Mouse (Mus musculus) stomach, embryonic 16.5 days (tissue): ENCODE measurements around the gene Gas7. TPM values are rescaled to one million over a fixed set of nuclear protein-coding genes. Genes with fewer than 3 reads are reported as not detected.
A peak's percentile ranks its signal among the peaks of the same experiment; 100 is the strongest.

Experiments
- ATAC-seq: fragments of 200-750 bp; cut with Nextera tagmentation; 2 replicates; pipeline ENCODE4 v1.8.0; 2017; ENCODE audit warnings: moderate number of reproducible peaks, moderate TSS enrichment; ENCODE audit not compliant: insufficient read depth, low FRiP score
- H3K27ac ChIP-seq: fragments of 300-500 bp; sonication (generic); 2 replicates; pipeline ENCODE4 v1.5.1; 2014; ENCODE audit warnings: low read length
- H3K27me3 ChIP-seq: fragments of 300-500 bp; sonication (generic); 2 replicates; pipeline ENCODE4 v1.6.1; 2014; ENCODE audit warnings: low read length, control low read depth, mixed read lengths; ENCODE audit not compliant: control insufficient read depth, insufficient read depth
- H3K36me3 ChIP-seq: fragments of 300-500 bp; sonication (generic); 2 replicates; pipeline ENCODE4 v1.6.1; 2014; ENCODE audit warnings: low read length; ENCODE audit not compliant: control insufficient read depth, insufficient read depth
- H3K4me1 ChIP-seq: fragments of 300-500 bp; sonication (generic); 2 replicates; pipeline ENCODE4 v1.6.1; 2014; ENCODE audit warnings: low read length, control low read depth, mixed read lengths; ENCODE audit not compliant: control insufficient read depth, insufficient read depth
- H3K4me2 ChIP-seq: fragments of 300-500 bp; sonication (generic); 2 replicates; pipeline ENCODE4 v1.6.1; 2014; ENCODE audit warnings: low read depth, low read length, mixed read lengths
- H3K4me3 ChIP-seq: fragments of 300-500 bp; sonication (generic); replicated peaks from 2 replicates; pipeline ENCODE4 v1.5.1; 2014; ENCODE audit warnings: mild to moderate bottlenecking, low read length
- H3K9ac ChIP-seq: fragments of 300-500 bp; sonication (generic); 2 replicates; pipeline ENCODE4 v1.6.1; 2014; ENCODE audit warnings: low read length
- H3K9me3 ChIP-seq: fragments of 300-500 bp; sonication (generic); replicated peaks from 2 replicates; pipeline ENCODE4 v1.6.1; 2016; ENCODE audit warnings: low read length, control low read depth; ENCODE audit not compliant: control insufficient read depth
- WGBS: fragments of 180-500 bp; shearing (Covaris S2); extraction: QIAGEN DNeasy Blood & Tissue Kit; methylation state at CpG from one replicate; pipeline ENCODE4 v1.1.7; 2014; 5-methylcytosine and 5-hydroxymethylcytosine counted together
- polyA plus RNA-seq: library from polyadenylated mRNA; unstranded; fragments of >200 nt; fragmentation: Nextera tagmentation; extraction: Ambion mirVana; gene quantifications from 2 replicates; pipeline ENCODE4 v1.2.1, GENCODE M21; 2015

The Gas7 gene
- polyA plus RNA-seq, 1 experiment from 2014 or later = 15.5 TPM

DNA sequence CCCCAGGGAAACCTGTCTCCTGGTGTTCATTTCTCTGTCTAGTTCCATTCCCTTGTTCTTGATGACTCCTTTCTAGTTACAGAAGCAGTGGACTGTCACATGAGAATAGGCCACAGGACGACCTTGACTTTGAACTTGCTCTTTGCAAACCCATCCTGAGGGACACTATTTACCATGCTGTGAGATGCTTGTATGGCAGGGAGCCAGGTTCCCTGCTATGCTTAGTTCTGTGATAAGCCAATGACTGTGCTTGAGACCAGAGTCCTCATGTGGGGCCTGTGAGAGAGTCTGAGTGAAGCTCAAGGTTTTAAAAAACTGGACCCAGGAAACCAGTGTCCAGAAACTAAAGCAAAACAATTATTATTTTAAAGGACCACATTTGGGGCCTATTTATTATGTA, 81.2 kb downstream of the Gas7 start:
- ATAC-seq = no peak
- Histone ChIP-seq H3K27ac (no peak overlapping the region), H3K36me3 (no peaks in the 10 kb centered on the region), H3K27me3 (no peaks in the 10 kb centered on the region), H3K4me2 (no peak overlapping the region), H3K9me3 (no peaks in the 10 kb centered on the region), H3K4me3 (no peak overlapping the region), H3K9ac (no peak overlapping the region), H3K4me1 (peaks cover 9% of the 10 kb centered on the region)
- WGBS = 79% methylated on average over 1 of the region's 1 CpGs

DNA sequence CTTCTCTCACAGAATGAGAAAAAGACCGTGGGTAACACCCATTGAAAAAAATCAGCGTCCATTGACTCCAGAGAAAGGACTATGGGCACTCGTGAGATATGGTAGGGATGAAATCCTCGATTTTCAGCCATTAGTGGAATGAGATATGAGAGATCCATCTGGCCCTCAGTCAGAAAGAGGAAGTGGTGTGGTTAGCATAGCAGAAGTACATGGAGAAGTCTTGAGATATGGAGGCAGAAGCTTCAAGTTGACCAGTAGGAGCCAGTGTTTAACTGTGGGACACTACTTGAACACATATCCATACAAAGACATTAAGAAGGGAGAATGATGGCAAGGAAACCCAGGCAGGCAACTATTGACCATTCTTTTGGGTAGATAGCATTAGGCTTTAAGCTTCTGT, 82.1 kb downstream of the Gas7 start:
- Histone ChIP-seq H3K4me1 (peaks cover 9% of the 10 kb centered on the region), H3K4me3 (no peak overlapping the region), H3K36me3 (no peaks in the 10 kb centered on the region), H3K27me3 (no peaks in the 10 kb centered on the region), H3K27ac (no peak overlapping the region), H3K9me3 (no peaks in the 10 kb centered on the region), H3K9ac (no peak overlapping the region), H3K4me2 (no peak overlapping the region)
- ATAC-seq = no peak
- 91% methylated on average over 4 of the region's 4 CpGs for WGBS

DNA sequence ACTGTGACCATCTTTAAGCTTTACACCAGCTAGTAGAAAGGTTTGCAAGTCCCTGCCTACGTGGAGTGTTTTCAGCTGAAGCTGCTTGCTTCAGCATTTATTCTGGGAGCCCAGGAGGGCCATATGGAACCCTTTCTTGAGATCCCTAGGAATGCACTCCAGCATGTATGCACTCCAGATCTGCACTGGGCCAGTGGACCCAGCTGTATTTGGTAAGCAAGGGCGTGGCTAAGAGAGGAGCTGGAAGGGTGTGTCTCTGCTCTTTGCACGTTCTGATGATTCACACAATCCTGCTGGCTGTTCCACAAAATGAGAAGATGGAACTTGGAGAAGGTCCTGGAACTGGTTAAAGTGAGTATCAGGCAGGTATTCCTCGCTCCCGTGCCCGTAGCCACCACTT, 83.3 kb downstream of the Gas7 start:
- H3K27me3 ChIP-seq = no peaks in the 10 kb centered on the region
- ATAC-seq = peak; percentile 89; the same call in 1 of the 2 replicates
- peak overlapping the region; percentile 74 for H3K27ac ChIP-seq
- H3K4me2 ChIP-seq = no peak overlapping the region
- H3K4me1 ChIP-seq = peaks cover 9% of the 10 kb centered on the region
- no peaks in the 10 kb centered on the region for H3K9me3 ChIP-seq
- 59% methylated on average over 6 of the region's 6 CpGs for WGBS
- no peak overlapping the region for H3K4me3 ChIP-seq
- no peak overlapping the region for H3K9ac ChIP-seq
- H3K36me3 ChIP-seq = no peaks in the 10 kb centered on the region

DNA sequence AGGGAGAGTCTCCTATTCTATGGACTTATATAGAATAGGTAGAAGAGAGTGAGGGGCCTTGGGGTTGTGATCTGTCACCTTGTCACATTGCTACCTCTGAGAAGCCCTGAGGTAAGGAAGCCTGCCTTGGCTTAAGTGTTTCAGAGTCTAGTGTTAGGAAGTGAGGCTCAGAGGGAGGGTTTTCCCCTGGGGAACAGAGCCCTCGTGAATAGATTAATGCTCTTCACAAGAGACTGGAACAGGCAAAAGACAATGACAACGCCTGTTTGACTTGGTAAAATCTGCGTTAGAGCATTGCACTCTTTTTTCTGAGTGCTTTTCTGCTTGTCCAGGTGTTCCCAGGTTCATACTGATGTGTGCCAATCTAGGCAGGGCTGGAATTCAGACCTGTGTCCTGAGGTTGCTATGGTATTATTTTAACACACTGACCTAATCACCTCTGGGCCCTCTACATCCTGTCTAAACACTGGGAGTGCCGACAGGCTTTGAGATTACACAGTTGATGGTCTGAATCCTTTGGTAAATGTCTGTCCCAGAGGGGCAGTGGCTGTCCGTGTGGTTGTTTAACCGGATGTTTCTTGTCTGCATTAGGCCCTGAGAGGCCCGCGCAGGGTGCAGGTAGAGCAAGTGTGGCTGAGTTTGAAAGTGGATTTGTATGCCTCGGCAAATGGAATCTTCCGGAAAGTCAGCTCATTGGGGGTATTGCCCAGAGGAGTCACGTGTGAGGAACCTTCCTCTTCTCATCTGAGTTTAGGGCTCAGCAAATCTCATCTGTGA, 89.6 kb downstream of the Gas7 start:
- Histone ChIP-seq H3K4me2 (no peak overlapping the region), H3K4me1 (peaks cover 12% of the 10 kb centered on the region)

DNA sequence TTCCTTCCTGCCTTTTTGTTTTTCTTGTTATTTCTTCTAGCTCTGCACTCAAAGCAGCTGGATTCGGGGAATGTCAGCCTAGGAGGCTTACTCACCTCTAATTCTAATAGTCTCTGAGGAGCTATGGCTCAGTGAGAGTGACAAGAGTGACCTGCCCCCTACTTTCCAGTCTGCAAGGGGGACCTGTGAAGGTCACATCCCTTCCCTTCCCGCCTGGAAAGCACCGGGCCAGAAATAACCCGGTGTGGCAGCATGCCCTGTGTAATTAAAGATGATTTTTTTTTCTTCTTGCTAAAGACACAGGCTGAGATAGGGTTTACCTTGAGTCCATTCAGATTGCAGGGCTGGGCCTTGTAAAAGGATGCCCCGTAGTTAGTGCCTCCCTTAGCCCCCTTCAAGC, 91.3 kb downstream of the Gas7 start:
- H3K4me3 ChIP-seq = no peak overlapping the region
- no peaks in the 10 kb centered on the region for H3K9me3 ChIP-seq
- no peaks in the 10 kb centered on the region for H3K27me3 ChIP-seq
- H3K36me3 ChIP-seq = no peaks in the 10 kb centered on the region
- WGBS = 41% methylated on average over 5 of the region's 5 CpGs
- H3K27ac ChIP-seq = no peak overlapping the region
- no peak overlapping the region for H3K9ac ChIP-seq
- H3K4me1 ChIP-seq = peaks cover 17% of the 10 kb centered on the region
- no peak for ATAC-seq
- H3K4me2 ChIP-seq = no peak overlapping the region

More for the DNA sequence above, 89.6 kb downstream of the Gas7 start:
- Histone ChIP-seq H3K27ac (peak overlapping the region; percentile 54; the same call in 1 of the 2 replicates), H3K4me3 (no peak overlapping the region), H3K27me3 (no peaks in the 10 kb centered on the region), H3K9me3 (no peaks in the 10 kb centered on the region), H3K36me3 (no peaks in the 10 kb centered on the region), H3K9ac (0 out of 2 replicates have a peak overlapping the region, but pooled peaks have one; percentile 28)
- WGBS = 21% methylated on average over 11 of the region's 11 CpGs
- ATAC-seq = peak; percentile 51

DNA sequence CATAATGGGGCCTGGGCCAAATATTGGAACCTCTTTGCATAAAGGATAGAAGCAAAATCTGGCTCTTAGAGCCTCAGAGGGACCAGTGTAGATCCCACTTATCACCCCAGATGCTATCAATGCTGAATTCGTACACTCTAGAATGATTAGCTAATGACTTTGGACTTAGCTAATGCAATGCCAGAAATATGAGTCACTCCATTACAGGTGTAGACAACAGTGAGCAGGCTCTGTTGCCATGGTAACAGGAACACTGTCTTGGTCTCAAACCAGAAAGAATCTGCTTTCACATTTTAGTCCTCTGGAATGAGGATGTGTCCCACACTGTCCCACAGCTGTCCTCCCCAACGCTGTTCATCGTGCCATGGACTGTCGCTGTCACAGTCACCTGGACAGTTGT, 94.1 kb downstream of the Gas7 start:
- Histone ChIP-seq H3K36me3 (no peaks in the 10 kb centered on the region), H3K9ac (no peak overlapping the region), H3K27ac (no peak overlapping the region), H3K4me3 (no peak overlapping the region), H3K27me3 (no peaks in the 10 kb centered on the region), H3K4me1 (peaks cover 17% of the 10 kb centered on the region), H3K4me2 (no peak overlapping the region), H3K9me3 (no peaks in the 10 kb centered on the region)
- ATAC-seq = 0 out of 2 replicates have a peak, but pooled peaks have one; percentile 47
- 73% methylated on average over 4 of the region's 4 CpGs for WGBS

DNA sequence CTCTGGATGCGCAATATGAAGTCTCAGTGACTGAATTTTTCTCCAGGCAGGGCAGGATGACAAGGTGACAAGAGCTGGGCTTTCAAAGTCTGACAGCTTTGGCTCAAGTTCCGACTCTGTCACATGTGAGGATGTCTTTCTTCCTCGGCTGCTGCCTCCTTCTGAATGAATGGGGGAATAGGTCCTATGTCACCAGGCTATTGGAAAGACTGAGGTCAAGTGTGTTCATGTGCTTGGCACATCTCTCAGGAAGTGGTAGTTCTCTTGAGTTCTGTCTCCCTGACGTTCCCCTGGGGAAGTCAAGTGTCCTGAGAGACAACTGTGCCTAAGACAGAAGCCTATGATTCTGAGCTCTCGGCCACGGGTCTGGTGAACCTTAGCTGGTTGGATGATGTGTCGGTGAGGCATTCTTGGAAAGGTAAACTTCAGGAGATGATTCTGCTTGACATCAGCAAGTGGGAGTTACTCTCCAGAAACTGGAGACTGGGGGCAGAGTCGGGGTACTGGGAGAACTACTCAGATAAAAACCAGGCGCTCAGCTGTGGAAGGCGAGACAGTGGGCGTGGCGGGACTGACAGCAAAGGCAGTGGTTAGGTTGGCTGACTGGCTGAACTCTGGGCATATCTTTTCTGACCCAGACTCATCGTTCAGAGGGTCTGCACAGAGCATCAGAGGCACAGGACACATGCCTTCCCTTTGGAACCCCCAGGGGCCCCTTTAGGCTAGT, 94.7 kb downstream of the Gas7 start:
- H3K4me1 ChIP-seq = peaks cover 12% of the 10 kb centered on the region
- H3K4me3 ChIP-seq = no peak overlapping the region
- H3K27me3 ChIP-seq = no peaks in the 10 kb centered on the region
- no peaks in the 10 kb centered on the region for H3K36me3 ChIP-seq
- H3K4me2 ChIP-seq = no peak overlapping the region
- peak overlapping the region; percentile 41; the same call in 1 of the 2 replicates for H3K27ac ChIP-seq
- no peak overlapping the region for H3K9ac ChIP-seq
- ATAC-seq = no peak; the same call in 1 of the 2 replicates
- H3K9me3 ChIP-seq = no peaks in the 10 kb centered on the region
- WGBS = 49% methylated on average over 13 of the region's 13 CpGs

GRCm38 (mm10) chr11:67552400-67552799, 97.2 kb downstream of the Gas7 start:
- no peak for ATAC-seq
- WGBS = 84% methylated on average over 8 of the region's 8 CpGs
- Histone ChIP-seq H3K27ac (no peak overlapping the region), H3K36me3 (no peaks in the 10 kb centered on the region), H3K4me3 (no peak overlapping the region), H3K27me3 (no peaks in the 10 kb centered on the region), H3K4me1 (peaks cover 5% of the 10 kb centered on the region; the same call in 1 of the 2 replicates), H3K4me2 (no peak overlapping the region), H3K9me3 (no peaks in the 10 kb centered on the region), H3K9ac (no peak overlapping the region)

DNA sequence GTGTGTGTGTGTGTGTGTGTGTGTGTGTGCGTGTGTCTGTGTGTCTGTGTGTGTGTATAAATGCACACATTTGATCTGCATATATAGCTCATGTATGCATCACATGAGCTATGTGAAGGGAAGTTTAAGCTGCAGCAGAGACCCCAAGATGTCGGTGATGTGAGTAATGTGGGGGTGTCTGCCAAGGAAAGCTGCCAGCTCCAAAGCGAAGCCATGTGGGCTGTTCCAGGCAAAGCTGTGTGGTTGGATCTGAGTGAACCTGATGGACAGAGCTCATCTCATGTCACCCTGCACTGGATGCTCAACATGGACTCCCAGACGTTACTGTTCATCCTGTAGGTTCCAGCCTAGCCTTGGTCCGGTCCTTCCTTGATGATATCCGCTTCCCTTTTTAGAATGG, 99.0 kb downstream of the Gas7 start:
- Histone ChIP-seq H3K4me2 (no peak overlapping the region), H3K27me3 (no peaks in the 10 kb centered on the region), H3K27ac (no peak overlapping the region), H3K9me3 (no peaks in the 10 kb centered on the region), H3K4me3 (no peak overlapping the region), H3K4me1 (peaks cover 13% of the 10 kb centered on the region), H3K9ac (no peak overlapping the region), H3K36me3 (no peaks in the 10 kb centered on the region)
- no peak for ATAC-seq
- WGBS = 89% methylated on average over 6 of the region's 6 CpGs
